Mouse (Mus musculus): Measurements from ENCODE around the gene Tnrc18. TPM values are rescaled to one million over a fixed set of nuclear protein-coding genes. Genes with fewer than 3 reads are reported as not detected.

Tnrc18 gene
- polyA plus RNA-seq, 1 experiment = 35.9 TPM

DNA sequence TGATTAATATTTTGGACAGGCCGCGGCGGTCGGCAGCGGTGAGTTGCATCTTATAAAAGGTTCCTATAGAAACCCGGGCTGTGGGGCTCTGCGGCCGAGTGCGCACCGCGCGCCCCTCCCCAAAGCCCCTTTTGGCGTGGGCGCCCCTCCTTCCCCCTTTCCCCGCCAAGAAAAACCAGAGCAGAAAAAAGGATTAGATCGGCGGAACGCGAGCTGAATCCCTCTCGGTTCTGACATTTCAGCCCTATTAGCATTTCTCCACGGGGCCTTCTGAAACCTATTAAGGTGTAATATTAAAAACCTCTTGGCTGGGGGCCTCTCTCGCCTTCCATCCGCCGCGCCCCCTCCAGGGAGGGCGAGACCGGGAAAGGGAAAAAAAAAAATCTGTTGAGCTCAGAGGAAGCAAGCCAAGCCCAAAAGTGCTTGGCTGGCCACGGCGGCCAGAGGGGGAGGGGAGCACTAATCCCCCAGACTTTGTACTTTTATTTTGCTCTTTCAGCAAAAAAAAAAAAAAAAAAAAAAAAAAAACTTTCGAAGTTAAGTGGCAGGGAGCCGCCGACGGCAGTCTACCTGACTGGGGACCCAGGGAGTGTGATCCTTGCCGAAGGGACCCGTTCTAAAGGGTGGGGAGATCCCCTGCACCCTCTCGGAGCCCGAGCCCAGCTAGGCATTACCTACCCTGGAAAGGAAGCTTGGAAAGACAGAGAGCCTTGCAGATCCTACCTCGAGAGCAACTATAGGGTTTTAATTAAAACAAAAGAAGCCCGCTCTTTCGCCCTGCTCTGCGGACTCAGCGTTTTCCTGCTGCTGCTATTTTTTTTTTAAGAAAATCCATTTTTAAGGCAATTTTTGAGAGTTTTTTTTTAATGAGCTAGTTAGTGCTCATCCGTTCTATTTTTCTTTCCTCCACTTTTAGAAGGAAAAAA, 1.2 kb upstream of the Tnrc18 start:
- Histone ChIP-seq H3K4me1 (ENCODE audit: control insufficient read depth, insufficient read depth, low read length) (peaks cover 17% of the 10 kb centered on the region), H3K4me3 (ENCODE audit: control insufficient read depth, low read depth, low read length) (peak overlapping the region; percentile 81), H3K27ac (ENCODE audit: control insufficient read depth, insufficient read depth, low read depth, low read length) (peak overlapping the region; percentile 93), H3K36me3 (ENCODE audit: control insufficient read depth, insufficient read depth, low read length) (no peaks in the 10 kb centered on the region), H3K27me3 (ENCODE audit: control insufficient read depth, insufficient read depth, low read length) (no peaks in the 10 kb centered on the region; the same call in 1 of the 2 replicates)
- no peak for TF ChIP-seq POLR2A (IDR thresholded peaks at IDR 0.05; ENCODE audit: control insufficient read depth, low read depth, low read length)

DNA sequence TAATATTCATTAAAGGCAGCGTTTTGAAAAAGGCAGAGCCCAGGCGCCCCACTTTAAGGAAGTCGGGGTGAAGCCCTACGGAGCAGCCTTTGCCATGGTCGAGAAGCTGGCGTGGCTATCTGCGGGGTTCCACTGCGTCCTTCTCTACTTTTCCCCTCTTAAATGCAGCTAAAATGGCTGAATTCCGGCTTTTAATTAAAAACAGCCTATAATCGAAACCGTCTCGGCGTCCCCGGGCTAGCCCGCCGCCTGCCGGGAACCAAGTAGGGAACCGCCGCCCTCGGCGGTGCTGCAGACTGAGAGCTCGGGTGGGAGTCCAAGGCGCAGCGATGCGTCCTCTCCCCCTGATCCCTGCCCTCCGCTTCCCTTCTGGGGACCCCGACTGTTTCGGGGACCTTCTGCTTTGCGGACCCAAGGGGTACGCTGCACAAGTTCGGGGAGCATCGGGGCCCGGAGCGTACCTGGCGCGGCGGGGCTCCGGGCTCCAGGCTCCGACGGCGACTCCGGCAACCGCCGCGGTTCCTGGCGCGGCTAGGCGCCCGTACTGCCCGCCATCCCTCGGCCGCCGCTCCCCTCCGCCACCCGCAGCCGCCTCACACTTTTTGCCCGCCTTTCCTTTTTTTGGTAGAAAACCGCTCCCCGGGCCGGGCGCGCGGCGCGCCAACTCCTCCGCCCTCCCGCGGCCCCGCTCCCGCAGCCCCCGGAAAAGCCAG, 495 bp downstream of the Tnrc18 start:
- no peaks in the 10 kb centered on the region; the same call in 1 of the 2 replicates for H3K27me3 ChIP-seq (ENCODE audit: control insufficient read depth, insufficient read depth, low read length)
- H3K4me1 ChIP-seq (ENCODE audit: control insufficient read depth, insufficient read depth, low read length) = peaks cover 15% of the 10 kb centered on the region
- TF ChIP-seq CTCF (IDR thresholded peaks at IDR 0.05; ENCODE audit: control insufficient read depth, insufficient read depth, insufficient replicate concordance, low read depth, low read length) (no peak), POLR2A (IDR thresholded peaks at IDR 0.05; ENCODE audit: control insufficient read depth, low read depth, low read length) (peak; percentile 6; the same call in 1 of the 2 replicates)
- H3K4me3 ChIP-seq (ENCODE audit: control insufficient read depth, low read depth, low read length) = peak overlapping the region; percentile 88
- H3K27ac ChIP-seq (ENCODE audit: control insufficient read depth, insufficient read depth, low read depth, low read length) = peak overlapping the region; percentile 92
- H3K36me3 ChIP-seq (ENCODE audit: control insufficient read depth, insufficient read depth, low read length) = no peaks in the 10 kb centered on the region

DNA sequence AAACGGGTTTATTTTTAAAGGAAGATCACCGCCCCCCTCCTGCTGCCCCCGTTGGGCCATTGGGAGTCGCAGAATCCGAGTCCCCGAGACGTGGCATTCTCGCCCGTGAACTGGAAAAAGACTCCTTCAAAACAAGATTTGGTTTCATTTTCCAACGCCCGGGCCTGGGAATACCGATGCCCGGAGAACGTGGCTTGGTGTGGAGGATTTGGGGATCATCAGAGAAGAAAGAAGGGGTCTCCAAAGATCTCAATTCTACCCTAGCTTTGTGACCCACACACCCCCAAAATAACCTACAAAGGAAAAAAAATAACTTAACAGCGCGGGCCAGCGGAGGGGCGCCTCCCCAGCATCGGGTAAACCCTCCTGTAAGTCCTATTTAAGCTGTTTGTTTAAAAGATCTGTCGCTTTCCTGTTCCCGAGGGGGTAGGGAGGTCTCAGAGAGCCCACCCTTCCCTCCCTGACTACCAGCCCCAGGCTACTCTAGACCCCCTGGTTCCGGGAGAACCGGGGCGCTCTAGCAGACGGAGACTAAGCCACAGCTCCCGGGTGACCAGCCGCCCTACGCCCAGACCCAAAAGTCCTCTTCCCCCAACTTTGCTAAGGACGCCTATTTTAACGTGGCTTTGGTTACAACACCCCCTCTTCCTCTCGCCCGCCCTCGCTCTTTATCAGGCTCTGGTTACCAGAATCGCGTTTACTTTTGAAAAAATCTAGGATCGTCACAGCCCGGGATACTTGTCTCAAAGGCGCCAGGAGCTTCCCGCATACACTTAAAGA, 1.2 kb downstream of the Tnrc18 start:
- Histone ChIP-seq H3K4me3 (ENCODE audit: control insufficient read depth, low read depth, low read length) (peak overlapping the region; percentile 88), H3K27ac (ENCODE audit: control insufficient read depth, insufficient read depth, low read depth, low read length) (peak overlapping the region; percentile 92), H3K4me1 (ENCODE audit: control insufficient read depth, insufficient read depth, low read length) (peaks cover 18% of the 10 kb centered on the region), H3K36me3 (ENCODE audit: control insufficient read depth, insufficient read depth, low read length) (no peaks in the 10 kb centered on the region), H3K27me3 (ENCODE audit: control insufficient read depth, insufficient read depth, low read length) (no peaks in the 10 kb centered on the region; the same call in 1 of the 2 replicates)
- no peak for TF ChIP-seq CTCF (IDR thresholded peaks at IDR 0.05; ENCODE audit: control insufficient read depth, insufficient read depth, insufficient replicate concordance, low read depth, low read length)
- TF ChIP-seq POLR2A (IDR thresholded peaks at IDR 0.05; ENCODE audit: control insufficient read depth, low read depth, low read length) = peak; percentile 12; the same call in 1 of the 2 replicates

DNA sequence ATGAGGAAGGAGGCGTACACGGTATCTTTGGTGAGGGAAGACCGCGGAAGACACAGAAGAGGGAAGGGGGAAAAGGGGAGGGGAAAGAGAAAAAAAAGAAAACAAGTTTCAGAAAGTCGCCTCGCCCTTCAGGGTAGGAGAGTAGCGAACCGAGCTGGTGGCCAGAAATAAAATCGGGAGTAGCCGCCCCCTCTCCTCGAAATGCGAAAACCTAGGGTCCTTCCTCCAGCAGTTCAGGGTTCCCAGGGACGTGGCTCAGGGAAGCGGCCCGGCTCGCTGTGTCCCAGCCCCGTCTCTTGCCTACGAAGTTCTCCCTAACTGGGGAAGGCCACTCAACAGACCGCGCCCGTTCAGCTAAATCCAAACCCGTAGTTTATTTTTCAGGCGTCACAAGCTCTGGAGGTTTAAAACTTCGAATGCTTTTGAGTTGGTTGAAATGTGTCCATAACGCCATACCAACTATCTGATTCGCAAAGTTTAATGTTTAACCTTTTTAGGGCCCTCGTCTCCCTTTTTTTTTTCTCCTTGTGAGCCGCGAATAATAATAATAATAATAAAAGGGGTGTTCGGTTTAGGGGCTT, 2.0 kb downstream of the Tnrc18 start:
- H3K4me3 ChIP-seq (ENCODE audit: control insufficient read depth, low read depth, low read length) = peak overlapping the region; percentile 88
- peak overlapping the region; percentile 76 for H3K27ac ChIP-seq (ENCODE audit: control insufficient read depth, insufficient read depth, low read depth, low read length)
- H3K4me1 ChIP-seq (ENCODE audit: control insufficient read depth, insufficient read depth, low read length) = peaks cover 18% of the 10 kb centered on the region
- H3K36me3 ChIP-seq (ENCODE audit: control insufficient read depth, insufficient read depth, low read length) = no peaks in the 10 kb centered on the region
- TF ChIP-seq POLR2A (IDR thresholded peaks at IDR 0.05; ENCODE audit: control insufficient read depth, low read depth, low read length) = no peak
- H3K27me3 ChIP-seq (ENCODE audit: control insufficient read depth, insufficient read depth, low read length) = no peaks in the 10 kb centered on the region; the same call in 1 of the 2 replicates

DNA sequence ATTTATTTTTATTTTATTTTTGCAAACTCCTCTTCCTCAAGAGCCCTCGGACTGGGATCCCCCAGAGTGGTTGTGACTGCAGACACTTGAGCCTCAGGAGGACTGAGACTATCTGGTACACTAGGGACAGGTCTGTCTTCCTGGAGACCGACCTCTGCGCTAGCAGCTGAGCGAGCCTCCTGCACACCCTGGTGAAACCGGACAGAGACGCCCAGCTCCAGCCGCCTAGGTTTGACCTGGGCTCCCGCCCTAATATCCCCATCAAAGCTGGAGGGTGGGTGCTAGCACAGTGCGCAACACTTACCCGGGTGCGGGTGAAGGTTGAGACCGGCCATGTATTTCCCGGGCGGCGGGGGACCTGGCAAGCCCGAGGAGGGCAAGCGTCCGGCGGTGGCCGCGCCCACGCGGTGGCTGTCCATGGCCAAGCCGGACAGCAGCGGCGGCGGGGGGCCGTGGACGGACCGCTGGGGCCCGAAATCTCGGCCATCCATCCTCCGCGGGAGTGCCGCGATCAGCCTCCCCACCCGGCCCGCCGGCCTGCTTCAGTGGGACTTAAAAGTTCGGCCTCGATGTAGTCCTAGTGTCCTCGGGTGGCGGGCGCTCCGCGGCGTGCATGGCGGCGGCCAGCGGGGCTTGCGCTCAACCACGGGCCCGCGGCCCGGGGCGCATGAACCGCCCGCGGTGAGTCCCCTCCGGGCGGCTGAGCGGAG, 2.6 kb downstream of the Tnrc18 start:
- Histone ChIP-seq H3K4me3 (ENCODE audit: control insufficient read depth, low read depth, low read length) (peak overlapping the region; percentile 82), H3K4me1 (ENCODE audit: control insufficient read depth, insufficient read depth, low read length) (peaks cover 18% of the 10 kb centered on the region), H3K27me3 (ENCODE audit: control insufficient read depth, insufficient read depth, low read length) (no peaks in the 10 kb centered on the region; the same call in 1 of the 2 replicates), H3K36me3 (ENCODE audit: control insufficient read depth, insufficient read depth, low read length) (no peaks in the 10 kb centered on the region), H3K27ac (ENCODE audit: control insufficient read depth, insufficient read depth, low read depth, low read length) (peak overlapping the region; percentile 76)
- TF ChIP-seq CTCF (IDR thresholded peaks at IDR 0.05; ENCODE audit: control insufficient read depth, insufficient read depth, insufficient replicate concordance, low read depth, low read length) (no peak), POLR2A (IDR thresholded peaks at IDR 0.05; ENCODE audit: control insufficient read depth, low read depth, low read length) (no peak)

DNA sequence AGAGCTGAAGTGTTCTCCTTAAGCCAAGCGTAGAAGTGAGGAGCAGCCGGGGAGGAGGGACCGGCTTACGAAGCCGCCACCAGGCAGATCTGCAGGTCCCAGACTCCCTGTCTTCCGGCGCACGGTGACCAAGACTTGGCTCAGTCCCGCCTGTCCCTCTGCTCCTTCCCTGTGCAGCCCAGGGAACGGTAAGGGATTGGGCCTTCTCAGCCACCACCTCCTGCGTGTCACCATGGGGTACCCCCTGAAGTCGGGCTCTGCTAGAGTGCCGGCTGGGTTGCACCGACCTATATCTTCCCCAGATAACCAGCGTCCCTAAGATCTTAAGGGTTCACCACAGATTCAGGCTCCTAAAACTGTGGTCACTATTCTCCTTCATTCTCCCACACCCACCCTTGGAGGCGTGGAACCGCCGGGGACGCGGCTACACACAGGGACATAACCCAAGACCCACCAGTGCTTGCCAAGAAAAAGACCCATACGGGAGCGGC, 3.3 kb downstream of the Tnrc18 start:
- Histone ChIP-seq H3K36me3 (ENCODE audit: control insufficient read depth, insufficient read depth, low read length) (no peaks in the 10 kb centered on the region), H3K4me3 (ENCODE audit: control insufficient read depth, low read depth, low read length) (peak overlapping the region; percentile 53), H3K27me3 (ENCODE audit: control insufficient read depth, insufficient read depth, low read length) (no peaks in the 10 kb centered on the region; the same call in 1 of the 2 replicates), H3K27ac (ENCODE audit: control insufficient read depth, insufficient read depth, low read depth, low read length) (peak overlapping the region; percentile 5; the same call in 1 of the 2 replicates), H3K4me1 (ENCODE audit: control insufficient read depth, insufficient read depth, low read length) (peaks cover 16% of the 10 kb centered on the region)
- TF ChIP-seq POLR2A (IDR thresholded peaks at IDR 0.05; ENCODE audit: control insufficient read depth, low read depth, low read length) (no peak), CTCF (IDR thresholded peaks at IDR 0.05; ENCODE audit: control insufficient read depth, insufficient read depth, insufficient replicate concordance, low read depth, low read length) (no peak)

Measured in testis, adult 2 months (tissue).